Mouse (Mus musculus): ENCODE data around the gene Dennd1b. TPM values are rescaled to one million over a fixed set of nuclear protein-coding genes. Genes with fewer than 3 reads are reported as not detected.

The Dennd1b gene
- polyA plus RNA-seq, 1 experiment from 2014 or later = 6.4 TPM

- no peak for DNase-seq (ENCODE audit: low spot score)
- H3K9me3 ChIP-seq (replicated peaks) = no peaks in the 10 kb centered on the region
- H3K36me3 ChIP-seq = no peaks in the 10 kb centered on the region
- no peak overlapping the region for H3K4me3 ChIP-seq
- no peak overlapping the region for H3K27ac ChIP-seq (replicated peaks)
- no peaks in the 10 kb centered on the region; the same call in 1 of the 2 replicates for H3K4me1 ChIP-seq
- WGBS = 83% methylated on average over 6 of the region's 6 CpGs
- H3K27me3 ChIP-seq (ENCODE audit: low read depth, poor library complexity, severe bottlenecking) = no peaks in the 10 kb centered on the region
These were observed 23.6 kb upstream of the Dennd1b start for GRCm38 (mm10) chr1:138939579-138940139.

GRCm38 (mm10) chr1:138940407-138940806 lies 22.8 kb upstream of the Dennd1b start:
- H3K27me3 ChIP-seq (ENCODE audit: low read depth, poor library complexity, severe bottlenecking) = no peaks in the 10 kb centered on the region
- DNase-seq (ENCODE audit: low spot score) = no peak
- H3K4me3 ChIP-seq = no peak overlapping the region
- no peaks in the 10 kb centered on the region for H3K36me3 ChIP-seq
- H3K27ac ChIP-seq (replicated peaks) = no peak overlapping the region
- no peaks in the 10 kb centered on the region; the same call in 1 of the 2 replicates for H3K4me1 ChIP-seq
- WGBS = 92% methylated on average over 8 of the region's 8 CpGs
- no peaks in the 10 kb centered on the region for H3K9me3 ChIP-seq (replicated peaks)

GRCm38 (mm10) chr1:138952173-138952572 lies 11.1 kb upstream of the Dennd1b start:
- Histone ChIP-seq H3K9me3 (replicated peaks) (no peaks in the 10 kb centered on the region), H3K36me3 (no peaks in the 10 kb centered on the region), H3K4me1 (peaks cover 8% of the 10 kb centered on the region), H3K27ac (replicated peaks) (no peak overlapping the region), H3K4me3 (no peak overlapping the region), H3K27me3 (ENCODE audit: low read depth, poor library complexity, severe bottlenecking) (no peaks in the 10 kb centered on the region)
- no peak for DNase-seq (ENCODE audit: low spot score)

- Histone ChIP-seq H3K27ac (replicated peaks) (no peak overlapping the region), H3K36me3 (no peaks in the 10 kb centered on the region), H3K4me1 (peaks cover 9% of the 10 kb centered on the region), H3K9me3 (replicated peaks) (no peaks in the 10 kb centered on the region), H3K4me3 (no peak overlapping the region), H3K27me3 (ENCODE audit: low read depth, poor library complexity, severe bottlenecking) (no peaks in the 10 kb centered on the region)
- 93% methylated on average over 5 of the region's 5 CpGs for WGBS
- DNase-seq (ENCODE audit: low spot score) = no peak
These were observed 8.3 kb upstream of the Dennd1b start for GRCm38 (mm10) chr1:138954978-138955377.

- no peaks in the 10 kb centered on the region for H3K9me3 ChIP-seq (replicated peaks)
- no peaks in the 10 kb centered on the region for H3K27me3 ChIP-seq (ENCODE audit: low read depth, poor library complexity, severe bottlenecking)
- H3K36me3 ChIP-seq = no peaks in the 10 kb centered on the region
- no peak overlapping the region for H3K4me3 ChIP-seq
- 93% methylated on average over 4 of the region's 4 CpGs for WGBS
- H3K4me1 ChIP-seq = peaks cover 9% of the 10 kb centered on the region
- no peak overlapping the region for H3K27ac ChIP-seq (replicated peaks)
- DNase-seq (ENCODE audit: low spot score) = no peak
These were observed 7.8 kb upstream of the Dennd1b start for GRCm38 (mm10) chr1:138955455-138955854.

GRCm38 (mm10) chr1:138956511-138956910 lies 6.7 kb upstream of the Dennd1b start:
- H3K9me3 ChIP-seq (replicated peaks) = no peaks in the 10 kb centered on the region
- H3K27me3 ChIP-seq (ENCODE audit: low read depth, poor library complexity, severe bottlenecking) = no peaks in the 10 kb centered on the region
- H3K4me3 ChIP-seq = no peak overlapping the region
- peaks cover 9% of the 10 kb centered on the region for H3K4me1 ChIP-seq
- H3K27ac ChIP-seq (replicated peaks) = no peak overlapping the region
- DNase-seq (ENCODE audit: low spot score) = no peak
- no peaks in the 10 kb centered on the region for H3K36me3 ChIP-seq

- no peaks in the 10 kb centered on the region for H3K36me3 ChIP-seq
- no peak for DNase-seq (ENCODE audit: low spot score)
- WGBS = 48% methylated on average over 4 of the region's 4 CpGs
- H3K9me3 ChIP-seq (replicated peaks) = no peaks in the 10 kb centered on the region
- H3K4me3 ChIP-seq = no peak overlapping the region
- H3K4me1 ChIP-seq = peaks cover 9% of the 10 kb centered on the region
- H3K27ac ChIP-seq (replicated peaks) = no peak overlapping the region
- H3K27me3 ChIP-seq (ENCODE audit: low read depth, poor library complexity, severe bottlenecking) = no peaks in the 10 kb centered on the region
These were observed 6.1 kb upstream of the Dennd1b start for GRCm38 (mm10) chr1:138957111-138957510.

- 74% methylated on average over 3 of the region's 3 CpGs for WGBS
- H3K27ac ChIP-seq (replicated peaks) = no peak overlapping the region
- H3K4me3 ChIP-seq = no peak overlapping the region
- no peak for DNase-seq (ENCODE audit: low spot score)
- H3K27me3 ChIP-seq (ENCODE audit: low read depth, poor library complexity, severe bottlenecking) = no peaks in the 10 kb centered on the region
- peaks cover 15% of the 10 kb centered on the region for H3K4me1 ChIP-seq
- H3K9me3 ChIP-seq (replicated peaks) = no peaks in the 10 kb centered on the region
- no peaks in the 10 kb centered on the region for H3K36me3 ChIP-seq
These were observed 4.4 kb upstream of the Dennd1b start for GRCm38 (mm10) chr1:138958863-138959262.

- no peak for DNase-seq (ENCODE audit: low spot score)
- 78% methylated on average over 4 of the region's 4 CpGs for WGBS
- Histone ChIP-seq H3K27me3 (ENCODE audit: low read depth, poor library complexity, severe bottlenecking) (no peaks in the 10 kb centered on the region), H3K36me3 (no peaks in the 10 kb centered on the region), H3K4me1 (peaks cover 21% of the 10 kb centered on the region), H3K27ac (replicated peaks) (no peak overlapping the region), H3K4me3 (no peak overlapping the region), H3K9me3 (replicated peaks) (no peaks in the 10 kb centered on the region)
These were observed 3.2 kb upstream of the Dennd1b start for GRCm38 (mm10) chr1:138959903-138960483.

- 62% methylated on average over 9 of the region's 9 CpGs for WGBS
- Histone ChIP-seq H3K4me1 (peaks cover 14% of the 10 kb centered on the region), H3K9me3 (replicated peaks) (no peaks in the 10 kb centered on the region), H3K36me3 (peaks cover 3% of the 10 kb centered on the region), H3K27ac (replicated peaks) (no peak overlapping the region), H3K4me3 (peak overlapping the region; percentile 91), H3K27me3 (ENCODE audit: low read depth, poor library complexity, severe bottlenecking) (no peaks in the 10 kb centered on the region)
- no peak for DNase-seq (ENCODE audit: low spot score)
These were observed 751 bp upstream of the Dennd1b start for GRCm38 (mm10) chr1:138962266-138963101.

- Histone ChIP-seq H3K4me3 (peak overlapping the region; percentile 91), H3K27me3 (ENCODE audit: low read depth, poor library complexity, severe bottlenecking) (no peaks in the 10 kb centered on the region), H3K36me3 (peaks cover 11% of the 10 kb centered on the region), H3K27ac (replicated peaks) (peak overlapping the region; percentile 95), H3K4me1 (peaks cover 14% of the 10 kb centered on the region), H3K9me3 (replicated peaks) (no peaks in the 10 kb centered on the region)
- peak; percentile 66 for DNase-seq (ENCODE audit: low spot score)
- WGBS = under 1% methylated on average over 48 of the region's 50 CpGs
These were observed 728 bp downstream of the Dennd1b start for GRCm38 (mm10) chr1:138963868-138964458.

GRCm38 (mm10) chr1:138965069-138965468 lies 1.8 kb downstream of the Dennd1b start:
- Histone ChIP-seq H3K4me3 (no peak overlapping the region), H3K4me1 (peaks cover 14% of the 10 kb centered on the region), H3K27me3 (ENCODE audit: low read depth, poor library complexity, severe bottlenecking) (no peaks in the 10 kb centered on the region), H3K36me3 (peaks cover 11% of the 10 kb centered on the region), H3K9me3 (replicated peaks) (no peaks in the 10 kb centered on the region), H3K27ac (replicated peaks) (no peak overlapping the region)
- no peak for DNase-seq (ENCODE audit: low spot score)

GRCm38 (mm10) chr1:138965511-138965910 lies 2.3 kb downstream of the Dennd1b start:
- H3K4me1 ChIP-seq = peaks cover 14% of the 10 kb centered on the region

More at GRCm38 (mm10) chr1:138965511-138965910, 2.3 kb downstream of the Dennd1b start:
- H3K36me3 ChIP-seq = peaks cover 11% of the 10 kb centered on the region
- no peak overlapping the region for H3K4me3 ChIP-seq
- DNase-seq (ENCODE audit: low spot score) = no peak
- no peak overlapping the region for H3K27ac ChIP-seq (replicated peaks)
- H3K9me3 ChIP-seq (replicated peaks) = no peaks in the 10 kb centered on the region
- WGBS = 93% methylated on average over 2 of the region's 2 CpGs
- no peaks in the 10 kb centered on the region for H3K27me3 ChIP-seq (ENCODE audit: low read depth, poor library complexity, severe bottlenecking)

Measured in midbrain, embryonic 10.5 days (tissue).